Mouse (Mus musculus) hematopoietic stem cell, adult 5-6 weeks (primary cell): ENCODE results near the gene Fubp1. TPM values are rescaled to one million over a fixed set of nuclear protein-coding genes. Genes with fewer than 3 reads are reported as not detected.

Source experiments
- ATAC-seq, 2 experiments: fragments of 125-278 bp in 1 of 2; replicated peaks in 1 of 2; 2 replicates each; pipeline ENCODE4 v1.8.0; 2016 to 2017; ENCODE audit warnings: inconsistent platforms in 2 of 2, mild to moderate bottlenecking in 2 of 2, moderate number of reproducible peaks in 2 of 2, low read depth in 1 of 2, moderate TSS enrichment in 1 of 2; ENCODE audit not compliant: low FRiP score in 2 of 2, poor library complexity in 2 of 2, severe bottlenecking in 2 of 2, insufficient read depth in 1 of 2, low TSS enrichment in 1 of 2
- total RNA-seq: library from RNA; stranded (forward); fragments of 172-1452, 232-1000 nt; gene quantifications from 2 replicates; pipeline ENCODE4 v1.2.3, GENCODE M21; 2017

Gene Fubp1
- 288 and 297 TPM in 2 replicates for total RNA-seq

DNA sequence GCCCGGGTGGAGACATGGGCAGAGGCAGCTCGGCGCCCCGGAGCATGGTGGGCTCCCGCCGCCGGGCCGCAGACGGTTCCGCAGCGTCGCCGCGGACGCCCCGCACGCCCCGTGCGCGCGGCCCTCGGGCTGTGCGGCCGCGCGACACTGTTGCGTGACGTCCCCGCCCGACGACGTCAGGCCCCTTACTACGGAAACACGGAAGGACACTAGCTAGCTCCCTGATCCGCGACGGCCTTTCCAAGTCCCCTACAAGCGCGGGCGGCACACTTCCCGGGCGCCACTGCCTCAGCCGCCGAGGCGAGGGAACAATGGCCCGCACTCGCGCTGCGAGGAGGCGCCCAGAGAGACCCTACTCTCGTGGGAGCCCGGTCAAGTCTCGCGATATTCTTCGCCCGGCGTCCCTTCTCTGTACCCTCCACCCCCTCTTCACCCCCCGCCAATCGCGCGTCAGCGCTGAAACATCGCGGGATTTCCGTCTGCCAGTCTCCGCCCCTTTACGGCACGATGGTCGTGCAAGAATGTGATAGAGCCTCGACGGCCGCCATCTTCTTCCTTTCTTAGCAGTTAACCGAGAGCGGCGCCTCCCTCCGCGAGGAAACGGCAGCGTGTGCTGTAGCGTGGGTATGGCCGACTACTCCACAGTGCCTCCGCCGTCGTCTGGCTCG lies at the start of gene Fubp1, which contains the start of gene Dnajb4:
Fubp1 (plus strand) TSS at position 456 of the 668 bp plus-strand sequence.
Dnajb4 (minus strand) TSS at position 336 of the 668 bp plus-strand sequence.
- peak; percentile 91 to 93 for ATAC-seq

DNA sequence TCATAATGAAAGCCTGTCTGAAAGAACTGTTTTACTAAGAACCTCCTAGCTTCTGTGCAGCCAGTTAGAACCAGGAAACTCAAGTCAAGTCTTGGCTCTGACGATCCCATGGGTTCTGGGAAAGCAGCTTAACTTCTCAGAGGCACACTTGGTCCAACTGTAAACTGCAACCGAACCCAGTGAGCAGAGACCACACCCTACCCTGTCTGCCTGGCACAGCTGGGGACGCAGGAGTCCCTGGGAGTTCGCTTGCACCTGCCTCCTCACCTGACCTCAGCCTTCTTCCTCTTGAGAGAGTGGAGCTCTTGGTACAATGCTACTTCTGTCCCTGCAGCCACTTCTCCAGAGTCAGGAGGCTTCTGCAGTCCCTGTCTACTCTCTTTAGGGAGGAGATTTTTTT lies 49.6 kb upstream of the Fubp1 start:
- no peak for ATAC-seq

DNA sequence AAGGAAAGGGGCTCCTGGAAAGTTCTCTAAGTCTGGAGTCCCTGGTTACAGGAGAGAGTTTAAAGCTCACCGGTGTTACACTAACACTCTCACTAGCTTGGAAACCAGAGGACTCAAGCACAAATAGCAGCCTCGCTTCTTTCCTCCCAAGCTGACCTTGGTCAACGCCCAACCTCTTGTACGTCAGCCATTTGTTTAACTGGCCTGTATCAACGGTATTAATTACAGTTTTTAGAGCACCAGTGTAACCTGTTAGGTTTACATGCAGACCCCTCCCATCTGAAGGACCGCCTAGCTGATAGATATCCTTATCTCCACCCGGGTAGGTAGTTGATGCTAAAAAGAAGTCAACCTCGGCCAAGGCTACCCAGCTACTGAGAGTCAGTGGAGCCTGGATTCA lies 46.9 kb upstream of the Fubp1 start:
- ATAC-seq, result no peak

DNA sequence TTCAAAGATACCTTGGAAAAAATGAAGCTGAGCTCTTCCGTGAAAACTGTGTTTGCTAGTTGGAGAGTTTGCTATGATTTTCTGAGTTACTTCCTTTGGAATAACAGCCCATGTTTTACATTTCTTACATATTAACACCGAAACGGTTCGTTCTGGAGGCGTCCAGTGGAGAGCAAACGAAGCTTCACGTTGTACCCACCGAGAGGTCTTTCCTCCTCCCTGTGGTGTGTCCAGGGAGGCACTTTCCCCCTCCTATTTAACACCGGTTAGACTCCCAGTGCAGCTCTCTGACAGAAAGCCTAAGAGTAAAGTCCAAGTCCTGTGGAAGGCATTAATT lies 45.2 kb upstream of the Fubp1 start:
- ATAC-seq, result no peak

DNA sequence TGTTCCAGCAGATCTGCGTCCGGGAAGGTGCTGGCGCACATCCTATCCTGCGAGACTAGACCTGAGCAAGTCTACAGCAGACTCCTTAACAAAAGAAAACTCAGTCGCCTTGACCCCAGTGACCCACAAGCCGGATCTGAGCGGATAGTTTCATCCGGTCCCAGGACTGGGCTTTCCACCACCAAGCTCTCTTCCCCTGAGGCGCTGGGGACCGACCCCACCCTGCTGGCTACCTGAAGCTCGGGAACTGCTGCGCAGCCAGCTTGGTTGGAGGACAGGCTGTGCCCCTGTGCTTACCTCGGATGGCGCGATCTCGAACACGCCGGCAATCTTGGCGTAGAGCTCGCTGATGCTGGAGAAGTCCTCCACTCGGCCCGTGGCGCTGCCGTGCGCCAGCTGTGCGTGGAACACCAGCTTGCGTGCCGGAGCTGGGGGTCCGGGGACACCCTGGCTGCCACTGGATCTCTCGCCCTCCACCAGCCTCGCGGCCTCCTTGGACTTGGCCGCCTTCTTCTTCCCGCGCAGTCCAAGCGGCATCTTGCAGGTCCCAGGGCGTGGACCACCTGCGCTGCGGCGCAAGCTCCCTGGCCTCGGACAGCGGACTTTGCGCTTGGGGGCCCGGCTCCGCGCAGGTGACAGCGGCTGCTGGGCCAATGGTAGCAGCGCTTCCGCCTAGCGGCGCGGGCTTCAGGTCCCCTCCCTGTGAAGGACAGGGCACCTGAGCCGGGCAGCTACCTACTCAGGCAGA lies 44.7 kb upstream of the Fubp1 start:
- peak in 1 of 2 experiments; percentile 43; a peak in 2 of 4 replicates for ATAC-seq

DNA sequence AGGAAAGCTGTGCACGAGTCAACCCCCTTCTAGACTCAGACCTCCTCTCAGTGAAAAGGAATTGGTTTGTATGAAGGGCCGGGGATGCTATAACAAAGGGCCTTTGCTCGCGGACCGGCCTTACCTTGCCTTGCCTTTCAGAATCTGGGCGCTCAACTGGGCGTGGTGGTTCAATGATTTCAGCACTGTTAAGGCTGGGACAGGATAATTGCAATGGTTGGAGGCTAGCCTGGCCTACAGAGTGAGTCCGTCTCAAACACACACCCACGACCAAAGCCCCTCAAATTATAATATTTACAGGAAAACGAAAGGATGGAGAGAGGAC lies 44.2 kb upstream of the Fubp1 start, which contains the start of gene Gipc2:
Gipc2 (minus strand) TSS at position 132 of the 325 bp plus-strand sequence.
- ATAC-seq, result peak; percentile 7 to 40; a peak in 2 of 4 replicates

DNA sequence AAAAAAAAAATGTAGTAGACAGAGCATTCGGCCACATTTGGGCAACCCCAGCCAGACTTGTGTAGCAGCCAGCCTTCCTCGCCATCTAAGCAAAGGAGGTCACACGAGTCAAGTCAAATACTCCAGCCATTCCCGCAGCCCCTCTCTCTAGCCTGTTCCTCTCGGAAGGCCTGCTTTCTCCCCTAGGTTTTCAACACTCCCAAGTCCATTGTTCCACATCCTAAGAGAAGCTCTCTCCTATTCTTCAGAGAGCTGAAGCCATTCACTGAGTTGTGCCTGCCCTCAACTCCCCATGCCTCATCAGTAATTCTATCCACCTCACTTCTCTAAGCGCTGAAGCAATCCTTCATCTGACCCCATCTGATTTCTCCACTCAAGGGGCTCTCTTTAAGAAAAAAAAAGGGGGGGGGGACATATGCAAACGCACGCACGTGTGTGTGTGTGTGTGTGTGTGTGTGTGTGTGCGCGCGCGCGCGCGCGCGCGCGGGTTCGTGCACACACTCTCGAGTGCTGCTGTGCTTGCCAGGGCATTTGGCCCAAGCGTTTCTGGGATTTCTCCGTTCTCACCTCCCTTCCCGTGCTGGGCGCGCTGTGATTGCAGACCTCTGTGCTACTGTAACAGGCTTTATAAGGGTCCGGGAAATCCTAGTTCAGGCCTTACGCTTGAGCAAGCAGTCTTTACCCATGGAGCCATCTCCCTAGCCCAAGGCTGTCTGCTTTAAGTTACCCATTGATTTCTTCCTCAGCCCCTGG lies 43.3 kb upstream of the Fubp1 start:
- no peak for ATAC-seq

DNA sequence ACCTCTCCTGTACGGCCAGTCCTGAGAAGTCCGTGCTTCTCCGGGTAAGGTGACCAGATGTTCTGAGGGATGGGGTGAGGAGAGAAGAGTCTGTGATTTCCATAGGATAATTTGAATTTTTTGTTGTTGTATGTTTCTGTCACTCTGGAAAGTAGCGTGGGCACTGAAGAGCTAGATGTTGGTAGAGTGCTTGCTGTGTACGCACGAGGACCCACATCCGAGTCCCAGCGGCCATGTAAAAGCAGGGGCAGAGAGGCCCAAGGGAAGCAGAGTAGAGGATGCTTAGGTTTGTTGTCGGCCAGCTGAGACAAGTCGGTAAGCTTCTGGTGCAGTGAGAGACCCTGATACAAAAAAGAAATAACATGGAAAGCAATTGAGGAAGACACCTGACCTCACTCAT lies 42.2 kb upstream of the Fubp1 start:
- no peak for ATAC-seq

DNA sequence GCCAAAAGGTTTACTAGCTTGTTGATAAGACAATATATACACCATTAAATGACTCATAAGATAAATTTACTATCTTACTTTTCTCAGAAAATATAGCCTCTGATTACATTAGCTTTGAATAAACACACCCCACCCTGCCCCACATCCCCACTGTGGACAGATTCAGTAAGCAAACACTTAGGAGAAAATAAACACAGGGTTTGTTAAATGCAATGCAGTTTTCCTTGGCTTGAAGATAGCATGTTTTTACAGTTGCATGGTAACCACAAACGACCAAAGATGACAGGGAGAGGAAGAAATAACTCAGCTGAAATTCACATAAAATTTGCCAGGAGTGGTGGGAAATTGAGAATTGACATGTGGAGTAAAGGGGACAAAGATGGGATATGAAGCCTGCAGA lies 39.8 kb upstream of the Fubp1 start:
- no peak for ATAC-seq

DNA sequence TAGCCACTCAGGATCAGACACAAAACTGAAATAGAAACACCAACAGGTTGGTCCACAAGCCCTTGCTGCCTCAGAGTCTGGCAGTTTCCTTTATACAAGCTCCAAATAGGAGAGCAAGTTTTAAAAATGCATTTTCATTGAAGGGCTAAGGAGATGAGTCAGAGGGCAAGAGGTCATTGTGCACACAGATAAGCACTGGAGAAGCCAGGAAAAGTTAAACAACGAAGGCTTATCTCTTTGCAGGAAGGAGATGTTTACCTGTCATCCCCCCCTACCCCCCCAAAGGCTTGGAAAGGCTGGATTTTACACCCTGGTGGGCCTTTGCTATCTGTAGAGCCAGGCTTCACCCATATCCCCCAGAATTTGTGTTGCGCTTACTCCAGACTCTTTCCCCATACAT lies 39.0 kb upstream of the Fubp1 start:
- ATAC-seq, result no peak

DNA sequence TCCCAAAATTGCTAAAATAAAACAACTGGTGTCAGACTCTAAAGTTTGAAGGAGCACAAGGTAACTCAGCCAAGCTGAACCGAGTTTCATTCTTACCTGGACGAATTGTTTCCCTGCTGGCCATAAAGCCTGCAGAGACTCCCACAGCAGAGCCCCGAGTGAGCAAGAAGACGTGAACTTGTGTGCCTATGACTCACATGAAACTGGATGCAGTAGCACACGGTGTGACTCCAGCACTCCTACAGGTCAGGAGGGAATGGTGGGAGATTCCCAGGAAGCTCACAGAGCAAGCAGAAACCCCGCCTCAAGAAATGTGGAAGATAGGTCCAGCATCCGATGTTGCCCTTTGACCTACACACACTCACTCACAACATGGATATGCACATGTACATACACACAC lies 38.4 kb upstream of the Fubp1 start:
- ATAC-seq, result no peak

DNA sequence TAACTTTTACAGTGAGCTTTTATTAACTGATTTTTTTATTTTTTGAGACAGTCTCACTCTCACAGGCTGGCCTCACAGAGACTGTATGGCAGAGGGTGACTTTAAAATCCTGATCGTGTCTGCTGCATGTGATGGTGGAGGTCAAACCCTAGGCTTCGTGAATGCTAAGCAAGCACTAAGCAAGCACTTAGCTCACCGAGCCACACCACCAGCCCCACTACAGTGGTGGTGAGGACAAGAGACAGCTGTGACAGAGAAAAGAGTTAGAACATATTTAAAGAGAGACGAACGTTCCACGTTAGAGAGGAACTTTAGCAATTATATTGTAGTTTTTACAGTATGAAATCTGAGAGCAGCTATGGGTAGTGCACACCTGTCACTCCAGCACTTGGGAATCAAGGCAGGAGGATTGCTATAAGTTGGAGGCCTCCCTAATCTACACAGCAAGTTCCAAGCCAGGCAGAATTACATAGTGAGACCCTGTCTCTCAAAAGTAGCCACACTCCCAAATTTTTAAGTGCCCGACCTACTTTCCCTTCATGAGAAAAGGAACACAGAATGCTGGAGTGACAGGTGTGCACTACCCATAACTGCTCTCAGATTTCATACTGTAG lies 37.8 kb upstream of the Fubp1 start:
- ATAC-seq, result no peak

DNA sequence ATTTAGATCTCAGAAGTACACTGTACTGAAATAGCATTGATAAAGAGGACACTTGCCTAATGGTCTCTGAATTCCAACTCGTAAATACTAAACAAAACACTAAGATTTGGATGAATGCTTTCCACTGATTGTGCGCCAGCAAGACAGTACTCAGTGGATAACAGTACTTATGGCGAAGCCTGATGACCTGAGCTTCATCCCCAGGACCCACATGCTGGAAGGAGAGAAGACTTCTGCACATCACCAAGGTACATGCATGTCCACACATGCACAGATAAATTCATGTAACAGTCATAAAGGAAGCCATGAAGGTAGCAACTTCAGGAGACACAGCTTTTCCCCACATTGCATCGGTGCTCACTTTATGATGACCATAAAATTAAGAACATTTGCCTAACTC lies 31.4 kb upstream of the Fubp1 start:
- ATAC-seq, result no peak

DNA sequence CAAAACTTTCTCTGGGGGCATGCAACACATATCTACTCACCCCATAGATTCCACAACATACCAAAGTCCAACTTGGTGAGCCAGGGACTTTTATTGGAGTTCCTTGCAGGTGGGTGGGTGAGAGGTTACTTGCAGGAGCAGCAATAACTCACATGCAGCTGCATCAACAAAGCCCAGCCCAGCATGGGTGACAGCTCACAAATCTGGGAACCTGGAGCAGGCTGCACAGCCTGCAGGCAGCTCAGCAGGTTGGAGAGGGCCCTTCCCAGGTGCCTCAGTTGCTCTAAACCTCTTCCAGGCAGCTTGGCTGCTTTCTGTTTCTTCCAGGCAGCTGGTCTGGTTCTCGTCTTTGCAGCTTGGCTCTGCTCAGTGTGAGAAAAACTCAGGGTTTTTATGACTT lies 30.9 kb upstream of the Fubp1 start:
- no peak for ATAC-seq

DNA sequence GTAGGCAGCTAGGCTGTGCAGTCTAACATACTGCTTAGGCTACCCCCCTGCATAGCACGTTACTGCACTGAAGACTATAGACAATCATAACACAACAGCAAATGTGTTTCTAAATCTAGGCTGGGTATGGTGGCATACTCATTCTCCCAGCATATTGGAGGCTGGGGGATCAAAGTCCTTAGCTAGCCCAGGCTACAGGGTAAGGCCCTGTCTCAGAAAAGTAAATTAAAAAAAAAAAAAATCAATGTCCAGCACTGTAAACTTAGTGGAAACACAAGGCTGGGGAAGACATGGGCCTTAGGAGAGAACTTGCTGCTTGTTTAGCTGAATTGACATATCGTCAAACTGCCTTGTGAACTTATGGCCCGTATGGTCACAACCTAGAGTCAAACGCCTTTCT lies 29.6 kb upstream of the Fubp1 start:
- no peak for ATAC-seq

DNA sequence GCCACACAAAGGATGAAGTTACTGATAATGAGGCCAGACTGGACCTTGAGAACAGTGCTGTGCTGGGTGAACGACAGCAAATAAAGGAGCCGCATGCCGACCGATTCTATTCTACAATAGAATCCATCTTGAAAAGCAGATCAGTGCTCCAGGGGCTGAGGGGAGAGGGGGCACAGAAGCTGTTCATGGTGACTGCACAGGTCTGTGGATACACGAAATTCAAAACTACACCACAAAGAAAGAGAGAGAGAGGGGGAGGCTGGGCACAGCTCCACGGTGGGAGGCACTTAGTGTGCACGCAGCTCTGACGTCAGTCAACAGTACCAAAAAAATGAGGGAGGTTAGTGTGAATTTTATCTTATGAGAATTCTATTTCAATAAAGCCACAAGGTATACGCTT lies 26.7 kb upstream of the Fubp1 start:
- no peak for ATAC-seq

DNA sequence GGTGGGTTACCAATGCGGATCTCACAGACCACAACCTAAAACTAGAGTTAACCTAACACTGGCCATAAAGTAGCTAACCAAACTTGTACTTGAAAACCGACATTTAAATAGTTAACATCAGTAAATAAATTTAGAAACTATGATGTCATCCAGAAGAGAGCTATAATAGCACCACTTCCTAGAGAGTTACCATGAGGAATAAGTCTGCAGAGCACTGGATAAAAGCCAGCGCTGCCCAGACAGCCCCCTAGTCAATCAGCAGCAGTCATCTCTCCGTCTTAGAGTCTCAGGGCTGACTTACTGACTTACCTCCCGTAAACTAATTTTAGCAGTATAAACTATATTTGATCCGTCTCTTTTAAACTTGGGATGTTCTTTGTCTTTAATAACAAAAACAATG lies 24.1 kb upstream of the Fubp1 start:
- no peak for ATAC-seq

DNA sequence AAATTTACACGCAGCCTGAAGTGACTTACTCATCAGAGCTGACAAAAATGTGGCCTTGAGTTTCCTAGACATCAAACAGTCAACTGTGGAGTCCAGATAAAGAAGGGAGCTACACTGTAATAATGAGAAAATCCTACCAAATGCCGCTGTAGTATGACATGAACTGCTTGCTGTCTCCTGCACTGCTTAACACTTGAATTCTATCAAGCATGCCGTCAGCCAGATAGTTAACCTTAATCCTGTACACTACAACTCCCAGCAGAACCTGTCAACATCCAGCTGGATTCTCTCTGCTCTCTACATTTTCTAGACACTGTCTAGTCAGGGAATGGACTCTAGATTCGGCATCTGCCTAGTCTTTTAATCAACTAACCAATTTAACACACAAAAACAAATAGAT lies 20.9 kb upstream of the Fubp1 start:
- ATAC-seq, result no peak
